Mouse (Mus musculus): Measurements from ENCODE around the gene Ubqln4.

DNA sequence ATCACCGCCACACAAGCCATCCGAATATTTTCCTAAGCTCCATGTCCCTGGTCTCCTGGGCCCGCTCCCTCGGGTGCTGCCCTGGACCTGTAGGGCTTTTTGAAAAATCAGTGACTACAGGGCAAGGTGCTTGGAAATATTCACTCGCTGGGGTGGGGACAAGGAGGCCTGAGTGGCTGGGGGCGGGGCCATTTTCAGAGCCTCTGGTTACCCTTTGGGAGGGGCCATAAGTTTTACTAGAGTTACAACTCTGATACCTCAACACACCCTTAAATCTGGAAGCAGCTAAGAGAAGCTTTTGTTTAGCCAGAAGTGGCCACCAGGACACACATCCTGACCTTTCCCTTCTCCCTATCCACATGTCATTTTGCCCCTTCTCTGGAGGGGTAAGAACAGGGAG is 16.4 kb upstream of the Ubqln4 start:
- no peak for TF ChIP-seq CTCF (IDR thresholded peaks at IDR 0.05; ENCODE audit: borderline replicate concordance, control insufficient read depth, extremely low read depth, insufficient read depth, low read length, poor library complexity)
- no peak for TF ChIP-seq POLR2A (IDR thresholded peaks at IDR 0.05; ENCODE audit: control insufficient read depth, extremely low read depth, insufficient read depth, low read length, poor library complexity)

Measured in thymus, adult 2 months (tissue).